Mouse (Mus musculus): ENCODE measurements at regions not wholly inside any gene's neighbourhood (a gene's known extent, or its start where the extent isn't known, plus 50 kb on each side); places are given as distances from the start of the nearest gene placed in this dataset.

- Histone ChIP-seq H3K9me3 (ENCODE audit: control insufficient read depth, low read length) (no peaks in the 10 kb centered on the region), H3K4me2 (ENCODE audit: low read length) (no peak overlapping the region), H3K36me3 (ENCODE audit: control insufficient read depth, insufficient read depth, low read length) (no peaks in the 10 kb centered on the region), H3K4me1 (ENCODE audit: control insufficient read depth, insufficient read depth, low read depth, low read length) (no peaks in the 10 kb centered on the region), H3K27me3 (replicated peaks; ENCODE audit: control insufficient read depth, insufficient read depth, low read length) (no peaks in the 10 kb centered on the region), H3K27ac (ENCODE audit: low read depth, low read length) (no peak overlapping the region), H3K9ac (ENCODE audit: low read depth, low read length) (no peak overlapping the region), H3K4me3 (ENCODE audit: low read length) (no peak overlapping the region)
- 72% methylated on average over 2 of the region's 2 CpGs for WGBS
- ATAC-seq, result no peak
These were observed 224.6 kb downstream of the Klf6 start for GRCm38 (mm10) chr13:6085891-6086290.

DNA sequence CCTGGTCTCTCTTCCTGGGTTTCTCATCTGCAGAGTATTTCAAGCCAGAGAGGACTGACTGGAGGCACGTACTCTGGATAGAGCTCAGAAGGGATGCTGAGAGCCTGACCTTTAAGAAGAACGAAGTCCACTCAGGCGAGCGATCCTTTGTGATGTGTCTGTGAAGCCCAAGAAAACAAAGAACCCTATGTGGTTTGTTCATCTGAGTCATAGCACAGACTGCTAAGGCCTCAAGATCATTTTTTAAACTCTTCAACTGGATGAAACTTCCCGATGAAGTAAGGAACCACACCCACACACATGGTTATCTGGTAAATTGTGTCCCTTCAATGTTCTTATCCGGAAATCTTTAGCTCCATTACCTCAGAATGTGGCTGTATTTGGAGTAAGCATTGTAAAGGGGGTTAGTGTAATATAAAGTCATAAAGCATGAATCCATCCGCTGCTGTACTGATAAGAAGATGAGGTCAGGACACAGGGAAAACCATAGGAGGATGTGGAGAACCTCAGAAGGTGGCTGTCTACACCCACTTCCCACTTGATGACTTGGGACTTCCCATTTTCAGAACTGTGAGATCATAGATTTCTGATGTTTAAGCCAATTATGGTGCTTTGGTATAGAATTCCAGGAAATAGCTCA is 247.9 kb downstream of the Klf6 start:
- Histone ChIP-seq H3K27me3 (replicated peaks; ENCODE audit: control insufficient read depth, insufficient read depth, low read length) (no peaks in the 10 kb centered on the region), H3K4me3 (ENCODE audit: low read length) (no peak overlapping the region), H3K9me3 (ENCODE audit: control insufficient read depth, low read length) (no peaks in the 10 kb centered on the region), H3K36me3 (ENCODE audit: control insufficient read depth, insufficient read depth, low read length) (no peaks in the 10 kb centered on the region), H3K9ac (ENCODE audit: low read depth, low read length) (no peak overlapping the region), H3K4me2 (ENCODE audit: low read length) (no peak overlapping the region), H3K27ac (ENCODE audit: low read depth, low read length) (no peak overlapping the region), H3K4me1 (ENCODE audit: control insufficient read depth, insufficient read depth, low read depth, low read length) (no peaks in the 10 kb centered on the region)
- no peak for ATAC-seq
- 82% methylated on average over 7 of the region's 7 CpGs for WGBS

DNA sequence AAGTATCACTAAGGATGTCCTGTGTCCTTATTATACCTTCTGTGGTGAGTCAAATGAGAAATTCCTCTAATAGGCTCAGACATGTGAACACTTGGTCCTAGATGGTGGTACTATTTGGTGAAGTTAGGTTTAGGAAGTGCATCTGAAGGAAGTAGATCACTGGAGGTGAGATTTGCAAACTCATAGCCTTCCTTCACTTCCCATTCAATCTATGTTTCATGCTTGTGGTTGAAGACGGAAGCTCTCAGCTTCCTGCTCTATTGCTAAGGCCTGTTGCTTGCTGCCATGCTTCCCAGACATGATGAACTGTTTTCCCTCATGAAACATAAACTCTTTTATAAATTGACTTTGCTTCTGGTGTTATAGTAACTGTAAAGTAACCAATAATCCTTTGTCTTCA is 258.4 kb downstream of the Klf6 start:
- Histone ChIP-seq H3K4me1 (ENCODE audit: control insufficient read depth, insufficient read depth, low read depth, low read length) (no peaks in the 10 kb centered on the region), H3K36me3 (ENCODE audit: control insufficient read depth, insufficient read depth, low read length) (no peaks in the 10 kb centered on the region), H3K9ac (ENCODE audit: low read depth, low read length) (no peak overlapping the region), H3K4me3 (ENCODE audit: low read length) (no peak overlapping the region), H3K9me3 (ENCODE audit: control insufficient read depth, low read length) (no peaks in the 10 kb centered on the region), H3K27me3 (replicated peaks; ENCODE audit: control insufficient read depth, insufficient read depth, low read length) (no peaks in the 10 kb centered on the region), H3K27ac (ENCODE audit: low read depth, low read length) (no peak overlapping the region), H3K4me2 (ENCODE audit: low read length) (no peak overlapping the region)
- 86% methylated on average over 1 of the region's 1 CpGs for WGBS
- ATAC-seq, result no peak

GRCm38 (mm10) chr13:6127311-6127710 is 266.0 kb downstream of the Klf6 start:
- no peak for ATAC-seq
- Histone ChIP-seq H3K9ac (ENCODE audit: low read depth, low read length) (no peak overlapping the region), H3K4me1 (ENCODE audit: control insufficient read depth, insufficient read depth, low read depth, low read length) (no peaks in the 10 kb centered on the region), H3K36me3 (ENCODE audit: control insufficient read depth, insufficient read depth, low read length) (no peaks in the 10 kb centered on the region), H3K9me3 (ENCODE audit: control insufficient read depth, low read length) (no peaks in the 10 kb centered on the region), H3K27ac (ENCODE audit: low read depth, low read length) (no peak overlapping the region), H3K27me3 (replicated peaks; ENCODE audit: control insufficient read depth, insufficient read depth, low read length) (no peaks in the 10 kb centered on the region), H3K4me2 (ENCODE audit: low read length) (no peak overlapping the region), H3K4me3 (ENCODE audit: low read length) (no peak overlapping the region)
- 100% methylated on average over 1 of the region's 1 CpGs for WGBS

GRCm38 (mm10) chr13:6128903-6129302 is 267.6 kb downstream of the Klf6 start:
- H3K36me3 ChIP-seq (ENCODE audit: control insufficient read depth, insufficient read depth, low read length), result no peaks in the 10 kb centered on the region
- H3K4me1 ChIP-seq (ENCODE audit: control insufficient read depth, insufficient read depth, low read depth, low read length), result no peaks in the 10 kb centered on the region
- H3K4me3 ChIP-seq (ENCODE audit: low read length), result no peak overlapping the region
- no peak overlapping the region for H3K4me2 ChIP-seq (ENCODE audit: low read length)
- no peaks in the 10 kb centered on the region for H3K27me3 ChIP-seq (replicated peaks; ENCODE audit: control insufficient read depth, insufficient read depth, low read length)
- 91% methylated on average over 1 of the region's 1 CpGs for WGBS
- no peak overlapping the region for H3K9ac ChIP-seq (ENCODE audit: low read depth, low read length)
- H3K9me3 ChIP-seq (ENCODE audit: control insufficient read depth, low read length), result no peaks in the 10 kb centered on the region
- ATAC-seq, result no peak
- H3K27ac ChIP-seq (ENCODE audit: low read depth, low read length), result no peak overlapping the region

- ATAC-seq, result no peak
- no peak overlapping the region for H3K27ac ChIP-seq (ENCODE audit: low read depth, low read length)
- no peak overlapping the region for H3K4me3 ChIP-seq (ENCODE audit: low read length)
- no peak overlapping the region for H3K9ac ChIP-seq (ENCODE audit: low read depth, low read length)
- no peaks in the 10 kb centered on the region for H3K36me3 ChIP-seq (ENCODE audit: control insufficient read depth, insufficient read depth, low read length)
- 86% methylated on average over 2 of the region's 2 CpGs for WGBS
- H3K9me3 ChIP-seq (ENCODE audit: control insufficient read depth, low read length), result no peaks in the 10 kb centered on the region
- no peak overlapping the region for H3K4me2 ChIP-seq (ENCODE audit: low read length)
- H3K4me1 ChIP-seq (ENCODE audit: control insufficient read depth, insufficient read depth, low read depth, low read length), result no peaks in the 10 kb centered on the region
- no peaks in the 10 kb centered on the region for H3K27me3 ChIP-seq (replicated peaks; ENCODE audit: control insufficient read depth, insufficient read depth, low read length)
These were observed 270.1 kb downstream of the Klf6 start for GRCm38 (mm10) chr13:6131363-6131762.

DNA sequence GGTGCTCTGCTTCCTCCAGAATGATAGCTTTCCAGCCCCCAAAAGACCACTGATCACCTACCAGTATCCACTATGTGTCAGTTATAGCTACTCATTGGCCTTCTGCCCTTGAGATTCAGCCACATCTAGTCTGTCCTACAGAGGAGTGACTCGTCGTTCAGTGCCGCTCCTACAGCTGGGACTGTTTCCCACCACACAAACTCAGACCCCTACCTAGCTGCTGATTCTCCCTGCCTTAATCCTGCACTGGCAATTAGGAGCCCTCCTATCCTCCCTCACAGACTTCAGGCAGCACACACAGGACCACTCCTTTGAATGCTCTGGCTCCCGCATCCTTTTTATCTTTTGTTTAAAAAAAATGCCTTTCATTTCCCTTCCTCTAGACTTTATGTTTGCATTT is 275.9 kb downstream of the Klf6 start:
- Histone ChIP-seq H3K27me3 (replicated peaks; ENCODE audit: control insufficient read depth, insufficient read depth, low read length) (no peaks in the 10 kb centered on the region), H3K4me2 (ENCODE audit: low read length) (no peak overlapping the region), H3K36me3 (ENCODE audit: control insufficient read depth, insufficient read depth, low read length) (no peaks in the 10 kb centered on the region), H3K9ac (ENCODE audit: low read depth, low read length) (no peak overlapping the region), H3K27ac (ENCODE audit: low read depth, low read length) (no peak overlapping the region), H3K9me3 (ENCODE audit: control insufficient read depth, low read length) (no peaks in the 10 kb centered on the region), H3K4me1 (ENCODE audit: control insufficient read depth, insufficient read depth, low read depth, low read length) (no peaks in the 10 kb centered on the region), H3K4me3 (ENCODE audit: low read length) (no peak overlapping the region)
- ATAC-seq, result no peak
- 25% methylated on average over 4 of the region's 4 CpGs for WGBS

DNA sequence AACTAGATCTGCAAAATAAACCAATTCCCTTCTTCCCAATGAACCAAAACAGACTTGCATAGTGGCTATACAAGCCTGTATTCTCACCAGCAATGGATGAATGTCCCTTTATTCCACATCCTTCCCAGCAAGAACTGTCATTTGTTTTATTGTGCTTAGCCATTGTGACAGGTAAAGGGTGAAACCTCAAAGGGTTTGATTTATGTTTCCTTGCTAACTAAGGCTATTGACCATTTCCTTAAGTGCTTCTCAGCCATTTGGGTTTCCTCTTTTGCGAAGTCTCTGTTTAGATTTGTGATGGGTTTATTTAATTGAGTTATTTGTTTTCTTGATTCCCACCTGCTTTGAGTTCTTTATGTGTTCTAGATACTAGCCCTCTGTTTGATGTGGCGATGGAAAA is 281.5 kb downstream of the Klf6 start:
- WGBS, result 63% methylated on average over 2 of the region's 2 CpGs
- H3K27ac ChIP-seq (ENCODE audit: low read depth, low read length), result no peak overlapping the region
- H3K9me3 ChIP-seq (ENCODE audit: control insufficient read depth, low read length), result no peaks in the 10 kb centered on the region
- no peak overlapping the region for H3K4me3 ChIP-seq (ENCODE audit: low read length)
- no peaks in the 10 kb centered on the region for H3K36me3 ChIP-seq (ENCODE audit: control insufficient read depth, insufficient read depth, low read length)
- no peak overlapping the region for H3K9ac ChIP-seq (ENCODE audit: low read depth, low read length)
- no peak overlapping the region for H3K4me2 ChIP-seq (ENCODE audit: low read length)
- H3K27me3 ChIP-seq (replicated peaks; ENCODE audit: control insufficient read depth, insufficient read depth, low read length), result no peaks in the 10 kb centered on the region
- H3K4me1 ChIP-seq (ENCODE audit: control insufficient read depth, insufficient read depth, low read depth, low read length), result no peaks in the 10 kb centered on the region
- ATAC-seq, result no peak

DNA sequence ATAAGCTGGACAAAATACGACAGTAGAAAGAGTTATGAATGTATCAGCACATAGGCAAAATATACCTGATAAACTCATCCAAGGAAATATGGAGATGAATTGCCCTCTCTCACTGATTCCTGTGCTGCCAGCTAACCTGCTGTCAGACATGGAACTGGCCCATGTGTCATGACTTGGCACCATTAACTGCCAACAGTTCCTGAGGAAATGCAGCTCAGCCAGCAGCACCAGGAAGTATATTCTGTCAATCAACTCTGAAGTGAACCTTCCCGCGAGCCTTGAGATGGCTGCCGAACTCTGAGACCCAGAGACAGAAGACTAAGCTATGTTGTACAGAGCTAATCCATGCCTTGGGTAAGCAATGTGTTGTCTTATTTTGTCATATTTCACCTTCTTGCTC is 292.4 kb downstream of the Klf6 start:
- H3K4me1 ChIP-seq (ENCODE audit: control insufficient read depth, insufficient read depth, low read depth, low read length), result peaks cover 3% of the 10 kb centered on the region; the same call in 1 of the 2 replicates
- no peaks in the 10 kb centered on the region for H3K27me3 ChIP-seq (replicated peaks; ENCODE audit: control insufficient read depth, insufficient read depth, low read length)
- H3K4me3 ChIP-seq (ENCODE audit: low read length), result no peak overlapping the region
- ATAC-seq, result no peak
- no peaks in the 10 kb centered on the region for H3K9me3 ChIP-seq (ENCODE audit: control insufficient read depth, low read length)
- 91% methylated on average over 4 of the region's 4 CpGs for WGBS
- H3K36me3 ChIP-seq (ENCODE audit: control insufficient read depth, insufficient read depth, low read length), result no peaks in the 10 kb centered on the region
- H3K27ac ChIP-seq (ENCODE audit: low read depth, low read length), result no peak overlapping the region
- H3K9ac ChIP-seq (ENCODE audit: low read depth, low read length), result no peak overlapping the region
- H3K4me2 ChIP-seq (ENCODE audit: low read length), result no peak overlapping the region

DNA sequence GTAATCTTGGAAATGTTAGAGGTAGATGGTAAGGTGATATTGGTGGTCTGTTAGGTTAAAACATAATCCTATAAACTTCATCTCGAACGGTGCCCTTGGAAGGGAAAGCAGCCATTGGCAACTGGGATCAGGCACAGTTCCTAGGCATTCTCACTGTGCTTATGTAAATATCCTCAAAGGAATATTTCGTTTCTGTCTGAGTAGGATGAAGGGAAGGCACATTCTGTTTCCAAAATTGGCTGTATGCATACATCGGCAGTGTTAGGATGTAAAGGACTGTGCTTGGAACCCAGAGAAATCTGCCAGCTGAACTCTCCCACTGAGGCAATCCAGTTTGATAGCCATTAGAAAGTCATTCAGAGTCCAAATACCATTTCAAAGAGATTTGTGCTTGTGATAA is 294.9 kb downstream of the Klf6 start:
- Histone ChIP-seq H3K9me3 (ENCODE audit: control insufficient read depth, low read length) (no peaks in the 10 kb centered on the region), H3K4me1 (ENCODE audit: control insufficient read depth, insufficient read depth, low read depth, low read length) (peaks cover 7% of the 10 kb centered on the region), H3K4me3 (ENCODE audit: low read length) (no peak overlapping the region), H3K4me2 (ENCODE audit: low read length) (no peak overlapping the region), H3K9ac (ENCODE audit: low read depth, low read length) (no peak overlapping the region), H3K27ac (ENCODE audit: low read depth, low read length) (no peak overlapping the region), H3K36me3 (ENCODE audit: control insufficient read depth, insufficient read depth, low read length) (no peaks in the 10 kb centered on the region), H3K27me3 (replicated peaks; ENCODE audit: control insufficient read depth, insufficient read depth, low read length) (no peaks in the 10 kb centered on the region)
- WGBS, result 67% methylated on average over 4 of the region's 4 CpGs
- no peak for ATAC-seq
